Mouse (Mus musculus) naive thymus-derived CD4-positive, alpha-beta T cell, adult 5 months (primary cell): ENCODE results near the gene C8b. TPM values are rescaled to one million over a fixed set of nuclear protein-coding genes. Genes with fewer than 3 reads are reported as not detected.

ENCODE experiments used
- polyA plus RNA-seq: library from polyadenylated mRNA; unstranded; fragments of 100-300 nt; shearing (Covaris generic); gene quantifications from one replicate; pipeline ENCODE4 v1.2.1, GENCODE M21; 2017

The C8b gene
- not detected for polyA plus RNA-seq

DNA sequence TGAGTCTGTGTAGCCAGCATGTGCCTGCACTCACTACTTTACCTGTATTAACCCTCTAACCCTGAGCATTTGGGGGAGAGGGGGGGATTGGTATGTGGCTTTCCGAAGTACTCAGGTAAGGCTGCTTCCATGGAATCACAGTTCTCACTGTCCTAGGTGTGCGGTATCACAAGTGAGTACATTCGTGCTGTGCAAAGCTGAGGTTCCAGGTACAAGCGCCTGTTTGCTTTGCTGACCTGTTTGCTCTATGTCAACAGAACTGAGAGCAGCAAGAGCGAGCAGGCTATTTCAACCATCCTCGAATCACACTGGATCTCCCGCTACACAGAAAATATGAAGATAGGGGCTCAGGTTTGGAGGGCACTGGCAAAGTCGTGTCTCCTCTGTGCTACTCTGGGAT lies at the start of gene C8b:
TSS of gene C8b (plus strand) at position 253 of the 400 bp plus-strand sequence.

Other genes with a start within 250 kb of the C8b start
- gene Gm17662, start 91.0 kb downstream of the C8b start, polyA plus RNA-seq: not detected
- gene C8a, start 110.1 kb downstream of the C8b start, polyA plus RNA-seq: not detected
- gene Fyb2, start 147.1 kb downstream of the C8b start, polyA plus RNA-seq: not detected